Mouse (Mus musculus): ENCODE results near the gene 1700023F06Rik.

DNA sequence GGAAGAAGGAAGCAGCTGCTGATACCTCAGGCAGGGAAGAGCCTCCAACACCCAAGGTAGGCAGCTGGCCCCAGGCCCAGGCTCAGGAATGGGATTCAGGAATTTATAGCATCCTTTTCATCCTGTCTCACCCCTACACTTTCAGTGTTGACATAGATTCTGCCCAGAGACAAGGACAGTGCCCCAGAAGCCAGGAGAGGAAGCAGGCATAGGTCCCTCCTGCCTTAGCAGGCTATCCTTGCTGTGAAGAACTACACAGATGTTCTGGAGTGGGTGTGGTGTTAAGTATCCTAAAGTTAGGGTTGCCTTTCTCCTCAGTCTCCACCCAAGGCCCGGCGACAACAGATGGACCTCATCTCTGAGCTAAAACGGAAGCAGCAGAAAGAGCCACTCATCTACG is 11.0 kb downstream of the 1700023F06Rik start:
- TF ChIP-seq CTCF (conservative IDR thresholded peaks at IDR 0.05 in 1 of 2, IDR thresholded peaks at IDR 0.05 in 1 of 2; ENCODE audit: low read depth in 2 of 2, low read length in 2 of 2), result no peak
- no peak for TF ChIP-seq SMC3 (IDR thresholded peaks at IDR 0.05; ENCODE audit: low read depth, low read length)
- TF ChIP-seq RAD21 (IDR thresholded peaks at IDR 0.05; ENCODE audit: low read depth, low read length), result no peak
- TF ChIP-seq POLR2A (IDR thresholded peaks at IDR 0.05; ENCODE audit: low read depth, low read length), result no peak
- TF ChIP-seq IRF4 (IDR thresholded peaks at IDR 0.05; ENCODE audit: low read depth, low read length), result no peak
- TF ChIP-seq MAX (IDR thresholded peaks at IDR 0.05; ENCODE audit: low read length), result no peak

Data from CH12.LX (cell line).